Mouse (Mus musculus) lung, adult 2 months (tissue): Measurements from ENCODE around the gene Lama1.
"Not testable (repeated sequence)": the region's sequence is repeated elsewhere in the genome, so short reads cannot be mapped to it uniquely, and the experiment has no call there.

Source experiments
- CTCF ChIP-seq: fragments of 200-500 bp; IDR thresholded peaks from 2 replicates; pipeline ENCODE4 v1.5.1; 2011; ENCODE audit warnings: mild to moderate bottlenecking, low read length, control low read depth; ENCODE audit not compliant: insufficient read depth
- POLR2A ChIP-seq: fragments of 200-500 bp; IDR thresholded peaks from 2 replicates; pipeline ENCODE4 v1.6.1; 2011; ENCODE audit warnings: low read depth, mild to moderate bottlenecking, control low read depth, low read length, borderline replicate concordance; ENCODE audit errors: extremely low read depth

DNA sequence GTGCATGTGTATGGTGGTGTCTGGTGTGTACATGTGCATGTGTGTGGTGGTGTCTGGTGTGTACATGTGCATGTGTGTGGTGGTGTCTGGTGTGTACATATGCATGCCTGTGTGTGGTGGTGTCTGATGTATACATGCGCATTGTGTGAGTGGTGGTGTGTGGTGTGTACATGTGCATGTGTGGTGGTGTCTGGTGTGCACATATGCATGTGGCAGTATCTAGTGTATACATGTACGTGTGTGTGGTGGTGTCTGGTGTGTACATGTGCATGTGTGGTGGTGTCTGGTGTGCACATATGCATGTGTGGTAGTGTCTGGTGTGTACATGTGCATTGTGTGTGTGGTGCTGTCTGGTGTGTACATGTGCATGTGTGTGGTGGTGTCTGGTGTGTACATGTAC lies 144.4 kb downstream of the Lama1 start:
- not testable (repeated sequence) for TF ChIP-seq POLR2A, CTCF
